16 mouse cellular contexts compared by ENCODE assay signal in genomic region chr13:93786051-93786450, GRCm38 (mm10). TPM values are rescaled to one million over a fixed set of nuclear protein-coding genes. Genes with fewer than 3 reads are reported as not detected.
A peak's percentile ranks its signal among the peaks of the same experiment; 100 is the strongest.
DNase-seq lines count a peak whose midpoint lies in the region; ATAC-seq and TF ChIP-seq lines count a peak whose summit lies in the region.
"Had no signal": no experiment of that assay in that cellular context is flagged by ENCODE, and none has a peak within 500 bp of the region (broad histone marks: within the 10 kb centered on the region; RNA-seq: fewer than 3 reads in every experiment).

No protein-coding gene starts in this region.

- TF ChIP-seq CTCF in left cerebral cortex, adult 2 months (IDR thresholded peaks at IDR 0.05): no peak

- intact Hi-C loops in left cerebral cortex, postnatal 4 days (cut with DNase I): no loop called here
- intact Hi-C loops in left cerebral cortex, adult 2 months (cut with DNase I): no loop called here

- no peak overlapping the region for H3K9ac ChIP-seq in hindbrain, embryonic 16.5 days (ENCODE audit: low read depth, low read length)
- H3K9ac ChIP-seq in hindbrain, embryonic 12.5 days: no peak overlapping the region
- H3K9ac ChIP-seq: embryonic facial prominence, embryonic 13.5 days; heart, embryonic 12.5 days; liver, embryonic 12.5 days; lung, embryonic 14.5 days; midbrain, embryonic 12.5 days; neural tube, embryonic 15.5 days had no signal

- peak; percentile 68 for DNase-seq in left cerebral cortex, postnatal 4 days
- DNase-seq in left cerebral cortex, adult 2 months (ENCODE audit: extremely low spot score in 1 of 2, low spot score in 2 of 2): no peak
- peak; percentile 42 to 54 for DNase-seq in cerebellum, adult 18-20 months
- peak; percentile 64 to 73 for DNase-seq in layer of hippocampus, postnatal 14 days (ENCODE audit: low spot score in 2 of 2)
- DNase-seq in lung, postnatal 25 days (ENCODE audit: low spot score): no peak
- DNase-seq in adrenal gland, adult 8-10 months: no peak
- DNase-seq: lung, embryonic 14.5 days had no signal

- WGBS in hindbrain, embryonic 16.5 days: 75% methylated on average over 2 of the region's 2 CpGs
- 84% methylated on average over 2 of the region's 2 CpGs for WGBS in hindbrain, embryonic 12.5 days

- H3K27ac ChIP-seq in hindbrain, embryonic 16.5 days (ENCODE audit: low read depth, low read length): no peak overlapping the region
- no peak overlapping the region for H3K27ac ChIP-seq in hindbrain, embryonic 12.5 days
- no peak overlapping the region; the same call in 1 of the 2 replicates for H3K27ac ChIP-seq in left cerebral cortex, adult 2 months
- H3K27ac ChIP-seq: embryonic facial prominence, embryonic 13.5 days; liver, embryonic 12.5 days; macrophage; midbrain, embryonic 12.5 days; neural tube, embryonic 15.5 days had no signal

- peaks cover 6% of the 10 kb centered on the region for H3K4me1 ChIP-seq in hindbrain, embryonic 16.5 days (ENCODE audit: control insufficient read depth, insufficient read depth, low read depth, low read length)
- no peaks in the 10 kb centered on the region for H3K4me1 ChIP-seq in hindbrain, embryonic 12.5 days
- H3K4me1 ChIP-seq: heart, embryonic 12.5 days; liver, embryonic 12.5 days; midbrain, embryonic 12.5 days had no signal

- no peaks in the 10 kb centered on the region for H3K27me3 ChIP-seq in hindbrain, embryonic 16.5 days (replicated peaks; ENCODE audit: control insufficient read depth, insufficient read depth, low read length)
- H3K27me3 ChIP-seq in hindbrain, embryonic 12.5 days: no peaks in the 10 kb centered on the region
- H3K27me3 ChIP-seq: embryonic facial prominence, embryonic 13.5 days; heart, embryonic 12.5 days; liver, embryonic 12.5 days; midbrain, embryonic 12.5 days; neural tube, embryonic 15.5 days had no signal

- peaks cover 3% of the 10 kb centered on the region; the same call in 1 of the 2 replicates for H3K9me3 ChIP-seq in hindbrain, embryonic 16.5 days (ENCODE audit: control insufficient read depth, low read length)
- H3K9me3 ChIP-seq in hindbrain, embryonic 12.5 days (replicated peaks): no peaks in the 10 kb centered on the region
- H3K9me3 ChIP-seq: liver, embryonic 12.5 days; midbrain, embryonic 12.5 days had no signal

- no peak overlapping the region for H3K4me2 ChIP-seq in hindbrain, embryonic 16.5 days (ENCODE audit: low read length)
- no peak overlapping the region for H3K4me2 ChIP-seq in hindbrain, embryonic 12.5 days (replicated peaks)
- H3K4me2 ChIP-seq: embryonic facial prominence, embryonic 13.5 days; heart, embryonic 12.5 days; liver, embryonic 12.5 days; lung, embryonic 14.5 days; midbrain, embryonic 12.5 days; neural tube, embryonic 15.5 days had no signal

- no peaks in the 10 kb centered on the region for H3K36me3 ChIP-seq in hindbrain, embryonic 16.5 days (ENCODE audit: control insufficient read depth, insufficient read depth, low read length)
- no peaks in the 10 kb centered on the region for H3K36me3 ChIP-seq in hindbrain, embryonic 12.5 days
- H3K36me3 ChIP-seq: embryonic facial prominence, embryonic 13.5 days; heart, embryonic 12.5 days; liver, embryonic 12.5 days; midbrain, embryonic 12.5 days; neural tube, embryonic 15.5 days had no signal

- ATAC-seq in hindbrain, embryonic 16.5 days: peak; percentile 57; the same call in 1 of the 2 replicates
- ATAC-seq in hindbrain, embryonic 12.5 days (ENCODE audit: low FRiP score): no peak
- ATAC-seq: liver, embryonic 12.5 days had no signal

- no peak overlapping the region for H3K4me3 ChIP-seq in hindbrain, embryonic 16.5 days (ENCODE audit: low read length)
- no peak overlapping the region for H3K4me3 ChIP-seq in hindbrain, embryonic 12.5 days
- no peak overlapping the region for H3K4me3 ChIP-seq in left cerebral cortex, adult 2 months
- H3K4me3 ChIP-seq: embryonic facial prominence, embryonic 13.5 days; heart, embryonic 12.5 days; liver, embryonic 12.5 days; midbrain, embryonic 12.5 days; myocyte; neural tube, embryonic 15.5 days had no signal

RNA-seq across cellular contexts. Expression of gene Arsb, which starts 14.6 kb away (rescaled TPM):
- 12.1 and 14.1 TPM in 2 replicates for polyA plus RNA-seq in hindbrain, embryonic 16.5 days (2015; fragmentation: Nextera tagmentation; extraction: Ambion mirVana)
- 8.8 and 9.5 TPM in 2 replicates for polyA plus RNA-seq in hindbrain, embryonic 12.5 days (2016; fragmentation: Nextera tagmentation; extraction: Ambion mirVana)
- 10 to 100 TPM; 31.7 to 34.8 TPM for total RNA-seq in left cerebral cortex, postnatal 4 days (2021)
- total RNA-seq in left cerebral cortex, adult 2 months (2021): 10 to 100 TPM; 80.1 to 80.7 TPM
- total RNA-seq in layer of hippocampus, postnatal 14 days (2021): 100 to 1,000 TPM; 106 to 114 TPM
- 10 to 100 TPM; 46.8 to 54.0 (median 48.8) TPM for total RNA-seq in adrenal gland, adult 8-10 months (2022)

Comparison
In these comparisons a context has a peak if more than half of its experiments do, and no peak if none do; other contexts are left out.
1. DNase-seq: peak in left cerebral cortex, postnatal 4 days (single experiment), cerebellum, adult 18-20 months (2 of 2) and layer of hippocampus, postnatal 14 days (2 of 2); none in left cerebral cortex, adult 2 months (0 of 2), lung, postnatal 25 days (single experiment) and adrenal gland, adult 8-10 months (single experiment).